Mouse (Mus musculus): ENCODE measurements at regions not wholly inside any gene's neighbourhood (a gene's known extent, or its start where the extent isn't known, plus 50 kb on each side); places are given as distances from the start of the nearest gene placed in this dataset.

- Histone ChIP-seq H3K4me3 (ENCODE audit: low read depth, low read length) (no peak overlapping the region), H3K36me3 (ENCODE audit: control insufficient read depth, insufficient read depth, low read length) (no peaks in the 10 kb centered on the region), H3K27ac (replicated peaks; ENCODE audit: low read depth, low read length) (no peak overlapping the region), H3K9ac (ENCODE audit: low read depth, low read length) (no peak overlapping the region), H3K27me3 (replicated peaks; ENCODE audit: control insufficient read depth, insufficient read depth, low read length) (0 out of 2 replicates have a peak, but pooled peaks cover 2% of the 10 kb centered on the region), H3K9me3 (ENCODE audit: control insufficient read depth, low read length) (no peaks in the 10 kb centered on the region), H3K4me1 (ENCODE audit: control insufficient read depth, insufficient read depth, low read length) (no peaks in the 10 kb centered on the region), H3K4me2 (ENCODE audit: low read depth, low read length) (no peak overlapping the region)
- WGBS, result 61% methylated on average over 4 of the region's 4 CpGs
- ATAC-seq (ENCODE audit: low read depth) (no peak; the same call in 1 of the 2 replicates), DNase-seq (ENCODE audit: low spot score) (peak; percentile 54)
These were observed 581.4 kb downstream of the Epha4 start for GRCm38 (mm10) chr1:76933460-76933859.

GRCm38 (mm10) chr1:76942730-76943129 is 572.2 kb downstream of the Epha4 start:
- ATAC-seq (ENCODE audit: low read depth), result no peak; the same call in 1 of the 2 replicates
- H3K4me1 ChIP-seq (ENCODE audit: control insufficient read depth, insufficient read depth, low read length), result no peaks in the 10 kb centered on the region

GRCm38 (mm10) chr1:76944046-76944445 is 570.8 kb downstream of the Epha4 start:
- Histone ChIP-seq H3K9me3 (ENCODE audit: control insufficient read depth, low read length) (no peaks in the 10 kb centered on the region), H3K27me3 (replicated peaks; ENCODE audit: control insufficient read depth, insufficient read depth, low read length) (no peaks in the 10 kb centered on the region), H3K36me3 (ENCODE audit: control insufficient read depth, insufficient read depth, low read length) (no peaks in the 10 kb centered on the region), H3K4me2 (ENCODE audit: low read depth, low read length) (no peak overlapping the region), H3K9ac (ENCODE audit: low read depth, low read length) (no peak overlapping the region), H3K4me3 (ENCODE audit: low read depth, low read length) (no peak overlapping the region), H3K27ac (replicated peaks; ENCODE audit: low read depth, low read length) (no peak overlapping the region), H3K4me1 (ENCODE audit: control insufficient read depth, insufficient read depth, low read length) (no peaks in the 10 kb centered on the region)
- WGBS, result 71% methylated on average over 4 of the region's 4 CpGs
- ATAC-seq (ENCODE audit: low read depth) (no peak), DNase-seq (ENCODE audit: low spot score) (no peak)

More at GRCm38 (mm10) chr1:76942730-76943129, 572.2 kb downstream of the Epha4 start:
- 43% methylated on average over 3 of the region's 3 CpGs for WGBS
- no peaks in the 10 kb centered on the region for H3K27me3 ChIP-seq (replicated peaks; ENCODE audit: control insufficient read depth, insufficient read depth, low read length)
- no peak overlapping the region for H3K27ac ChIP-seq (replicated peaks; ENCODE audit: low read depth, low read length)
- no peak overlapping the region for H3K4me2 ChIP-seq (ENCODE audit: low read depth, low read length)
- no peaks in the 10 kb centered on the region for H3K9me3 ChIP-seq (ENCODE audit: control insufficient read depth, low read length)
- no peak overlapping the region for H3K4me3 ChIP-seq (ENCODE audit: low read depth, low read length)
- peak; percentile 36 for DNase-seq (ENCODE audit: low spot score)
- no peak overlapping the region for H3K9ac ChIP-seq (ENCODE audit: low read depth, low read length)
- H3K36me3 ChIP-seq (ENCODE audit: control insufficient read depth, insufficient read depth, low read length), result no peaks in the 10 kb centered on the region

- H3K27me3 ChIP-seq (replicated peaks; ENCODE audit: control insufficient read depth, insufficient read depth, low read length), result no peaks in the 10 kb centered on the region
- H3K27ac ChIP-seq (replicated peaks; ENCODE audit: low read depth, low read length), result no peak overlapping the region
- H3K9me3 ChIP-seq (ENCODE audit: control insufficient read depth, low read length), result no peaks in the 10 kb centered on the region
- H3K4me2 ChIP-seq (ENCODE audit: low read depth, low read length), result no peak overlapping the region
- ATAC-seq (ENCODE audit: low read depth) (no peak), DNase-seq (ENCODE audit: low spot score) (no peak)
- H3K4me1 ChIP-seq (ENCODE audit: control insufficient read depth, insufficient read depth, low read length), result no peaks in the 10 kb centered on the region
- H3K4me3 ChIP-seq (ENCODE audit: low read depth, low read length), result no peak overlapping the region
- H3K9ac ChIP-seq (ENCODE audit: low read depth, low read length), result no peak overlapping the region
- H3K36me3 ChIP-seq (ENCODE audit: control insufficient read depth, insufficient read depth, low read length), result no peaks in the 10 kb centered on the region
These were observed 559.9 kb downstream of the Epha4 start for GRCm38 (mm10) chr1:76955031-76955430.

- ATAC-seq (ENCODE audit: low read depth), result no peak
- Histone ChIP-seq H3K27ac (replicated peaks; ENCODE audit: low read depth, low read length) (no peak overlapping the region), H3K4me2 (ENCODE audit: low read depth, low read length) (no peak overlapping the region), H3K36me3 (ENCODE audit: control insufficient read depth, insufficient read depth, low read length) (no peaks in the 10 kb centered on the region), H3K27me3 (replicated peaks; ENCODE audit: control insufficient read depth, insufficient read depth, low read length) (no peaks in the 10 kb centered on the region), H3K9me3 (ENCODE audit: control insufficient read depth, low read length) (no peaks in the 10 kb centered on the region), H3K4me1 (ENCODE audit: control insufficient read depth, insufficient read depth, low read length) (no peaks in the 10 kb centered on the region), H3K9ac (ENCODE audit: low read depth, low read length) (no peak overlapping the region), H3K4me3 (ENCODE audit: low read depth, low read length) (no peak overlapping the region)
- DNase-seq (ENCODE audit: low spot score), result peak; percentile 55
- 45% methylated on average over 5 of the region's 5 CpGs for WGBS
These were observed 557.5 kb downstream of the Epha4 start for GRCm38 (mm10) chr1:76957411-76957810.

GRCm38 (mm10) chr1:76958706-76959105 is 556.2 kb downstream of the Epha4 start:
- Histone ChIP-seq H3K4me2 (ENCODE audit: low read depth, low read length) (no peak overlapping the region), H3K4me1 (ENCODE audit: control insufficient read depth, insufficient read depth, low read length) (no peaks in the 10 kb centered on the region), H3K36me3 (ENCODE audit: control insufficient read depth, insufficient read depth, low read length) (no peaks in the 10 kb centered on the region), H3K4me3 (ENCODE audit: low read depth, low read length) (no peak overlapping the region), H3K27ac (replicated peaks; ENCODE audit: low read depth, low read length) (no peak overlapping the region), H3K27me3 (replicated peaks; ENCODE audit: control insufficient read depth, insufficient read depth, low read length) (no peaks in the 10 kb centered on the region), H3K9ac (ENCODE audit: low read depth, low read length) (no peak overlapping the region), H3K9me3 (ENCODE audit: control insufficient read depth, low read length) (no peaks in the 10 kb centered on the region)
- 51% methylated on average over 4 of the region's 4 CpGs for WGBS
- ATAC-seq (ENCODE audit: low read depth) (no peak), DNase-seq (ENCODE audit: low spot score) (no peak)

- Histone ChIP-seq H3K4me3 (ENCODE audit: low read depth, low read length) (no peak overlapping the region), H3K36me3 (ENCODE audit: control insufficient read depth, insufficient read depth, low read length) (no peaks in the 10 kb centered on the region), H3K9me3 (ENCODE audit: control insufficient read depth, low read length) (no peaks in the 10 kb centered on the region), H3K9ac (ENCODE audit: low read depth, low read length) (no peak overlapping the region), H3K27me3 (replicated peaks; ENCODE audit: control insufficient read depth, insufficient read depth, low read length) (no peaks in the 10 kb centered on the region), H3K4me1 (ENCODE audit: control insufficient read depth, insufficient read depth, low read length) (peaks cover 12% of the 10 kb centered on the region; the same call in 1 of the 2 replicates), H3K4me2 (ENCODE audit: low read depth, low read length) (no peak overlapping the region), H3K27ac (replicated peaks; ENCODE audit: low read depth, low read length) (no peak overlapping the region)
- 40% methylated on average over 4 of the region's 4 CpGs for WGBS
- DNase-seq (ENCODE audit: low spot score), result no peak
- no peak for ATAC-seq (ENCODE audit: low read depth)
These were observed 542.4 kb downstream of the Epha4 start for GRCm38 (mm10) chr1:76972454-76972853.

- Histone ChIP-seq H3K36me3 (ENCODE audit: control insufficient read depth, insufficient read depth, low read length) (no peaks in the 10 kb centered on the region), H3K9me3 (ENCODE audit: control insufficient read depth, low read length) (no peaks in the 10 kb centered on the region), H3K27me3 (replicated peaks; ENCODE audit: control insufficient read depth, insufficient read depth, low read length) (no peaks in the 10 kb centered on the region), H3K27ac (replicated peaks; ENCODE audit: low read depth, low read length) (no peak overlapping the region), H3K9ac (ENCODE audit: low read depth, low read length) (no peak overlapping the region), H3K4me3 (ENCODE audit: low read depth, low read length) (no peak overlapping the region), H3K4me2 (ENCODE audit: low read depth, low read length) (no peak overlapping the region), H3K4me1 (ENCODE audit: control insufficient read depth, insufficient read depth, low read length) (peaks cover 12% of the 10 kb centered on the region; the same call in 1 of the 2 replicates)
- no peak for DNase-seq (ENCODE audit: low spot score)
- WGBS, result 57% methylated on average over 12 of the region's 12 CpGs
- no peak for ATAC-seq (ENCODE audit: low read depth)
These were observed 539.6 kb downstream of the Epha4 start for GRCm38 (mm10) chr1:76975077-76975945.
